ENCODE assay signal across 8 mouse cellular contexts in genomic region chr6:22874781-22875613, GRCm38 (mm10). TPM values are rescaled to one million over a fixed set of nuclear protein-coding genes. Genes with fewer than 3 reads are reported as not detected.
A peak's percentile ranks its signal among the peaks of the same experiment; 100 is the strongest.
DNase-seq lines count a peak whose midpoint lies in the region; ATAC-seq lines count a peak whose summit lies in the region.

Gene Ptprz1 (plus strand): TSS chr6:22875502.

- H3K27ac ChIP-seq in heart, embryonic 14.5 days (replicated peaks in 1 of 2; ENCODE audit: control insufficient read depth in 1 of 2, insufficient read depth in 1 of 2, low read depth in 2 of 2, low read length in 2 of 2), result no peak within 1 kb of the TSS

- peak within 1 kb of the TSS; percentile 89 for H3K4me2 ChIP-seq in heart, embryonic 14.5 days (ENCODE audit: low read length)

- peak; percentile 3 for DNase-seq in urinary bladder, postnatal 25 days (ENCODE audit: low spot score)
- no peak for DNase-seq in urinary bladder, adult 18-20 months (ENCODE audit: low spot score in 2 of 2)
- peak; percentile 81 for DNase-seq in embryo, embryonic 10 days (ENCODE audit: low spot score)
- peak; percentile 75 to 77 for DNase-seq in layer of hippocampus, postnatal 36 days
- DNase-seq in right cerebral cortex, postnatal 4 days, result peak; percentile 87
- DNase-seq in urinary bladder, postnatal 36 days (ENCODE audit: low spot score in 2 of 2), result no peak

- peak within 1 kb of the TSS; percentile 61 to 63 for H3K4me3 ChIP-seq in heart, embryonic 14.5 days (ENCODE audit: control insufficient read depth in 1 of 2, insufficient read depth in 1 of 2, low read depth in 1 of 2, low read length in 2 of 2)

- H3K9me3 ChIP-seq in heart, embryonic 14.5 days (ENCODE audit: control insufficient read depth, low read length), result no peaks in the 10 kb centered on the region

- peak; percentile 86 for ATAC-seq in heart, embryonic 14.5 days (ENCODE audit: insufficient number of reproducible peaks, insufficient read depth, low FRiP score, low read depth)
- 0 out of 2 replicates have a peak, but pooled peaks have one; percentile 31 for ATAC-seq in megakaryocyte progenitor cell, adult 5-6 weeks (replicated peaks; ENCODE audit: poor library complexity)

- peaks cover 7% of the 10 kb centered on the region for H3K27me3 ChIP-seq in heart, embryonic 14.5 days (ENCODE audit: control insufficient read depth, insufficient read depth, low read length)

- H3K4me1 ChIP-seq in heart, embryonic 14.5 days (ENCODE audit: control insufficient read depth in 2 of 2, insufficient read depth in 2 of 2, low read length in 2 of 2), result 0 out of 4 replicates have a peak, but pooled peaks cover 0 to 2% of the 10 kb centered on the region in 2 experiments

- no peaks in the 10 kb centered on the region for H3K36me3 ChIP-seq in heart, embryonic 14.5 days (ENCODE audit: control insufficient read depth, insufficient read depth, low read length)

- peak within 1 kb of the TSS; percentile 64 for H3K9ac ChIP-seq in heart, embryonic 14.5 days (ENCODE audit: low read length)

- under 1% methylated on average over 39 of the region's 44 CpGs for WGBS in heart, embryonic 14.5 days

RNA-seq across cellular contexts. Expression of gene Ptprz1, which starts in this region (rescaled TPM):
- polyA plus RNA-seq in heart, embryonic 14.5 days (2014; fragmentation: Nextera tagmentation; extraction: Ambion mirVana), result 1.3 and 1.8 TPM in 2 replicates
- total RNA-seq in layer of hippocampus, postnatal 36 days (2021), result 100 to 1,000 TPM; 131 to 154 TPM
- total RNA-seq in megakaryocyte progenitor cell, adult 5-6 weeks (2015), result not detected in 2 replicates
- total RNA-seq in megakaryocyte progenitor cell, adult 5-6 weeks (2017), result not detected in 2 replicates

Comparison
In these comparisons a context has a peak if more than half of its experiments do, and no peak if none do; other contexts are left out.
1. RNA of gene Ptprz1 (total RNA-seq): 131 to 154 TPM in layer of hippocampus, postnatal 36 days; not detected in megakaryocyte progenitor cell, adult 5-6 weeks; every median in the first group is over 100 times any median in the second.
2. DNase-seq: peak in urinary bladder, postnatal 25 days (single experiment), embryo, embryonic 10 days (single experiment), layer of hippocampus, postnatal 36 days (2 of 2) and right cerebral cortex, postnatal 4 days (single experiment); none in urinary bladder, adult 18-20 months (0 of 2) and urinary bladder, postnatal 36 days (0 of 2).
3. Peak in ATAC-seq in megakaryocyte progenitor cell, adult 5-6 weeks; RNA of the gene not detected or under 1 TPM.